Mouse (Mus musculus): Measurements from ENCODE around the gene Ccar1. TPM values are rescaled to one million over a fixed set of nuclear protein-coding genes. Genes with fewer than 3 reads are reported as not detected.

The Ccar1 gene
- polyA plus RNA-seq, 1 experiment, result 89.0 TPM

DNA sequence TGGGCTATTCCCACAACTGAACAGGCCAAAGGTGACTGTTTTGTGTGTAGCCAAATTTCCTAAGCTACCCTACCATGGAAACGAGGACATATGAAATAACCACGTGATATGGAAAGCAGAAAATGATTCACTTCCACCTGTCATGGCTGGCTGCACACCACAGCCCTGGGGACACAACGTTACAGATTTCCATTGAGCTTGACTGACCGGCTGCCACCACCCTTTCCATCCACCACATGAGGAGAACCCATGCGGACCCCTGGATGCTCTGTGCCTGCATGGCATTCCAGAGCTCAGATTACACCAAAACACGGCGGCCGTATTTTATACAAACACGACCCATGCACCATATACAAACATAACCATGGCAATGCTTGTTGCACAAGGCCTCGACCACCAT, 78.6 kb downstream of the Ccar1 start:
- no peak for TF ChIP-seq POLR2A (IDR thresholded peaks at IDR 0.05; ENCODE audit: borderline replicate concordance, control insufficient read depth, low read depth, low read length)
- TF ChIP-seq CTCF (IDR thresholded peaks at IDR 0.05; ENCODE audit: control insufficient read depth, insufficient read depth, low read length), result no peak
- Histone ChIP-seq H3K4me1 (ENCODE audit: control insufficient read depth, insufficient read depth, low read length) (no peaks in the 10 kb centered on the region), H3K27ac (ENCODE audit: control insufficient read depth, insufficient read depth, low read depth, low read length, poor library complexity) (no peak overlapping the region), H3K4me3 (replicated peaks; ENCODE audit: control insufficient read depth, low read depth, low read length) (no peak overlapping the region)
- 75% methylated on average over 10 of the region's 10 CpGs for WGBS

DNA sequence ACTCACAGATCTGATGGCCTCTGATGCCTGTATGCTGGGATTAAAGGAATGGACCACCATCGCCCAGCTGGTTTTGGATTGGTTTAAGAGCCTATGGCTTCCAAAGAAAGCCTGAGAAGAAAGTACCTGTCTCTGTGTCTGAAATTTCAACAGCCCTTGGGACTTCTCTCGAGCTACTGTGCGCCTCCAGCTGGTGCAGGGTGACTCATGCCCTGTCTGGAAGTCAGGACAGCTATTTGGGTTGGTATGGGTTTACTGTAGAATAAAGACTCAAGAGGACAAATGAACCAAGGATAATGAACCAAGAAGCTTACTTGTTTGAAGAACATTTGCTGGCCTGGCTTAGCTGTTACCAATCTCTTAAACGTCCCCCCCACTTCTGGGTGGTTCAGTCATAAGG, 88.5 kb downstream of the Ccar1 start:
- TF ChIP-seq CTCF (IDR thresholded peaks at IDR 0.05; ENCODE audit: control insufficient read depth, insufficient read depth, low read length) (no peak), POLR2A (IDR thresholded peaks at IDR 0.05; ENCODE audit: borderline replicate concordance, control insufficient read depth, low read depth, low read length) (no peak)
- H3K27ac ChIP-seq (ENCODE audit: control insufficient read depth, insufficient read depth, low read depth, low read length, poor library complexity), result no peak overlapping the region
- 63% methylated on average over 4 of the region's 4 CpGs for WGBS
- no peak overlapping the region for H3K4me3 ChIP-seq (replicated peaks; ENCODE audit: control insufficient read depth, low read depth, low read length)
- H3K4me1 ChIP-seq (ENCODE audit: control insufficient read depth, insufficient read depth, low read length), result no peaks in the 10 kb centered on the region

DNA sequence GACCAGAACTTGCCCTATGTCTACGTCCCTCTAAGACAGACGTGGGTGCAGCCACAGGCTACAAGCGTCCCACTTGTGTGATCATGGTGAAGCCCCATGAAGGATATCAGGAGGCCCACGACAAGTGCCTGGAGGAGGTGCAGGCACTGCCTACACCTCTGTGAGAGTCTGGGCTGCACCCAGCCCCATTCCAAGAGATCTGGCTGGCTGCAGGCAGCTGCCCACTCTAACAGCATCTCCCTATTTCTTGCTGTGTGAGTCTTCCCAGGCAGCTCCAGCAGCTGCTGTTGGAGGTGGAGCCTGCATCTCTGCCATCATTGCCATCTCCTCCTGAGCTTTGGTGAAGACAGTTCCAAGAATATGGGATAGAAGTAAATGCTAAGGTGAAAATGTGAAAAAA, 89.7 kb downstream of the Ccar1 start:
- H3K4me3 ChIP-seq (replicated peaks; ENCODE audit: control insufficient read depth, low read depth, low read length), result no peak overlapping the region
- TF ChIP-seq CTCF (IDR thresholded peaks at IDR 0.05; ENCODE audit: control insufficient read depth, insufficient read depth, low read length), result no peak
- TF ChIP-seq POLR2A (IDR thresholded peaks at IDR 0.05; ENCODE audit: borderline replicate concordance, control insufficient read depth, low read depth, low read length), result no peak
- H3K4me1 ChIP-seq (ENCODE audit: control insufficient read depth, insufficient read depth, low read length), result no peaks in the 10 kb centered on the region
- H3K27ac ChIP-seq (ENCODE audit: control insufficient read depth, insufficient read depth, low read depth, low read length, poor library complexity), result no peak overlapping the region
- 77% methylated on average over 4 of the region's 4 CpGs for WGBS

Other genes starting within 250 kb of the Ccar1 start
- 6.1 TPM in 2 replicates for gene Kif1bp, start 213.8 kb downstream of the Ccar1 start, polyA plus RNA-seq (2011; ENCODE audit: insufficient read depth, insufficient read length, low replicate concordance, missing spikeins)
- 22.0 and 36.6 TPM in 2 replicates for gene Ddx21, start 190.0 kb downstream of the Ccar1 start, polyA plus RNA-seq (2011; ENCODE audit: insufficient read depth, insufficient read length, low replicate concordance, missing spikeins)
- 29.3 and 48.0 TPM in 2 replicates for gene Ddx50, start 141.1 kb downstream of the Ccar1 start, polyA plus RNA-seq (2011; ENCODE audit: insufficient read depth, insufficient read length, low replicate concordance, missing spikeins)
- 0.57 TPM in 1 of 2 replicates, not detected in the other for gene Stox1, start 66.2 kb downstream of the Ccar1 start, polyA plus RNA-seq (2011; ENCODE audit: insufficient read depth, insufficient read length, low replicate concordance, missing spikeins)
- 1.3 and 2.2 TPM in 2 replicates for gene Tet1, start 116.7 kb upstream of the Ccar1 start, polyA plus RNA-seq (2011; ENCODE audit: insufficient read depth, insufficient read length, low replicate concordance, missing spikeins)
- gene Slc25a16, start 128.3 kb upstream of the Ccar1 start, polyA plus RNA-seq (2011; ENCODE audit: insufficient read depth, insufficient read length, low replicate concordance, missing spikeins), result 5.6 and 7.3 TPM in 2 replicates
- 29.5 and 38.9 TPM in 2 replicates for gene Dna2, start 154.7 kb upstream of the Ccar1 start, polyA plus RNA-seq (2011; ENCODE audit: insufficient read depth, insufficient read length, low replicate concordance, missing spikeins)
- gene Rufy2, start 187.9 kb upstream of the Ccar1 start, polyA plus RNA-seq (2011; ENCODE audit: insufficient read depth, insufficient read length, low replicate concordance, missing spikeins), result 7.0 and 7.1 TPM in 2 replicates
- gene Hnrnph3, start 231.9 kb upstream of the Ccar1 start, polyA plus RNA-seq (2011; ENCODE audit: insufficient read depth, insufficient read length, low replicate concordance, missing spikeins), result 73.5 and 89.4 TPM in 2 replicates
- 0.82 TPM in 1 of 2 replicates, not detected in the other for gene Pbld2, start 232.0 kb upstream of the Ccar1 start, polyA plus RNA-seq (2011; ENCODE audit: insufficient read depth, insufficient read length, low replicate concordance, missing spikeins)